Mouse (Mus musculus) spleen, postnatal 10 days (tissue): ENCODE results near the gene C4b.
"Not testable (repeated sequence)": the region's sequence is repeated elsewhere in the genome, so short reads cannot be mapped to it uniquely, and the experiment has no call there.

Source experiments
- DNase-seq, 2 experiments: peaks; one replicate each; pipeline ENCODE4 v3.0.0; 2021 to 2022; ENCODE audit warnings: low spot score in 2 of 2

Gene C4b

GRCm38 (mm10) chr17:34743719-34744118 lies at the start of gene C4b:
C4b (minus strand) TSS chr17:34743882.
- no peak for DNase-seq

- no peak for DNase-seq
Measured at GRCm38 (mm10) chr17:34777680-34778325, 34.1 kb upstream of the C4b start.

- no peak for DNase-seq
Measured at GRCm38 (mm10) chr17:34761471-34761870, 17.8 kb upstream of the C4b start.

- DNase-seq, result no peak
Measured at GRCm38 (mm10) chr17:34746531-34746930, 2.8 kb upstream of the C4b start.

GRCm38 (mm10) chr17:34745166-34745565 lies 1.5 kb upstream of the C4b start:
- DNase-seq, result not testable (repeated sequence)

GRCm38 (mm10) chr17:34744611-34745010 lies 929 bp upstream of the C4b start:
- DNase-seq, result not testable (repeated sequence)

- DNase-seq, result no peak
Measured at GRCm38 (mm10) chr17:34744206-34744605, 524 bp upstream of the C4b start.

- no peak for DNase-seq
Measured at GRCm38 (mm10) chr17:34740280-34740679, 3.4 kb downstream of the C4b start.

GRCm38 (mm10) chr17:34739708-34740107 lies 4.0 kb downstream of the C4b start:
- DNase-seq, result not testable (repeated sequence)

GRCm38 (mm10) chr17:34737466-34737865 lies 6.2 kb downstream of the C4b start:
- DNase-seq, result not testable (repeated sequence)

GRCm38 (mm10) chr17:34729779-34730553 lies 13.7 kb downstream of the C4b start:
- not testable (repeated sequence) for DNase-seq

- not testable (repeated sequence) for DNase-seq
Measured at GRCm38 (mm10) chr17:34729155-34729554, 14.5 kb downstream of the C4b start.

- no peak for DNase-seq
Measured at GRCm38 (mm10) chr17:34727887-34728286, 15.8 kb downstream of the C4b start.

- no peak for DNase-seq
Measured at GRCm38 (mm10) chr17:34723066-34723465, 20.6 kb downstream of the C4b start.

GRCm38 (mm10) chr17:34722238-34722637 lies 21.4 kb downstream of the C4b start:
- DNase-seq, result not testable (repeated sequence)

GRCm38 (mm10) chr17:34719886-34720285 lies 23.8 kb downstream of the C4b start:
- DNase-seq, result not testable (repeated sequence)

- DNase-seq, result no peak
Measured at GRCm38 (mm10) chr17:34717401-34717800, 26.3 kb downstream of the C4b start.

GRCm38 (mm10) chr17:34716247-34716646 lies 27.4 kb downstream of the C4b start:
- no peak for DNase-seq

- DNase-seq, result not testable (repeated sequence)
Measured at GRCm38 (mm10) chr17:34715451-34715850, 28.2 kb downstream of the C4b start.

- DNase-seq, result not testable (repeated sequence)
Measured at GRCm38 (mm10) chr17:34714908-34715445, 28.7 kb downstream of the C4b start.

- not testable (repeated sequence) for DNase-seq
Measured at GRCm38 (mm10) chr17:34714181-34714907, 29.3 kb downstream of the C4b start.

- DNase-seq, result peak; percentile 34 to 71
Measured at GRCm38 (mm10) chr17:34712951-34713350, 30.7 kb downstream of the C4b start.
